Mouse (Mus musculus): Measurements from ENCODE around the gene Slc25a38. TPM values are rescaled to one million over a fixed set of nuclear protein-coding genes. Genes with fewer than 3 reads are reported as not detected.
"Not testable (repeated sequence)": the region's sequence is repeated elsewhere in the genome, so short reads cannot be mapped to it uniquely, and the experiment has no call there.

Slc25a38 gene
- polyA plus RNA-seq, 1 experiment from 2014 or later, result 40.4 TPM

DNA sequence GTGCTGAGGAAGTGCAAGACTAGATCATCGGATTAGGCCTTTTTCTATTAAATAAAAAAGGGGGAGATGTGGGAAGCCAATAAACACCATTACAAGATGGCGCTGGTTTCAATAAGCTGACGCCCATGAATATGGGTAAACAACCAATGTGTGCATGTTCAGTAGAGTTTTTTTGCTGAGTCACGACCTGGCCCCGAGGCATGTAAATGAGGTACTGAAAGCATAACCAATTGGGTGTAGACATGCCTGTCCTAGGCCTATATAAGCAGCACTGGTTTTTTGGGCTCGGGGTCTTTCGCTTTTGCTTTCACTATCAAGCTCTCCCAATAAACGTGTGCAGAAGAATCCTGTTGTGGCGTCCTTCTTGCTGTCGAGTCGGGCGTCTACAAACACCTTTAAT, 1.2 kb upstream of the Slc25a38 start:
- not testable (repeated sequence) for H3K4me1 ChIP-seq; H3K4me2 ChIP-seq (replicated peaks); H3K36me3 ChIP-seq; H3K4me3 ChIP-seq; H3K27me3 ChIP-seq; H3K9ac ChIP-seq; ATAC-seq (ENCODE audit: insufficient number of reproducible peaks, insufficient read depth, low FRiP score, low TSS enrichment); H3K27ac ChIP-seq; H3K9me3 ChIP-seq
- WGBS, result 93% methylated on average over 12 of the region's 12 CpGs

DNA sequence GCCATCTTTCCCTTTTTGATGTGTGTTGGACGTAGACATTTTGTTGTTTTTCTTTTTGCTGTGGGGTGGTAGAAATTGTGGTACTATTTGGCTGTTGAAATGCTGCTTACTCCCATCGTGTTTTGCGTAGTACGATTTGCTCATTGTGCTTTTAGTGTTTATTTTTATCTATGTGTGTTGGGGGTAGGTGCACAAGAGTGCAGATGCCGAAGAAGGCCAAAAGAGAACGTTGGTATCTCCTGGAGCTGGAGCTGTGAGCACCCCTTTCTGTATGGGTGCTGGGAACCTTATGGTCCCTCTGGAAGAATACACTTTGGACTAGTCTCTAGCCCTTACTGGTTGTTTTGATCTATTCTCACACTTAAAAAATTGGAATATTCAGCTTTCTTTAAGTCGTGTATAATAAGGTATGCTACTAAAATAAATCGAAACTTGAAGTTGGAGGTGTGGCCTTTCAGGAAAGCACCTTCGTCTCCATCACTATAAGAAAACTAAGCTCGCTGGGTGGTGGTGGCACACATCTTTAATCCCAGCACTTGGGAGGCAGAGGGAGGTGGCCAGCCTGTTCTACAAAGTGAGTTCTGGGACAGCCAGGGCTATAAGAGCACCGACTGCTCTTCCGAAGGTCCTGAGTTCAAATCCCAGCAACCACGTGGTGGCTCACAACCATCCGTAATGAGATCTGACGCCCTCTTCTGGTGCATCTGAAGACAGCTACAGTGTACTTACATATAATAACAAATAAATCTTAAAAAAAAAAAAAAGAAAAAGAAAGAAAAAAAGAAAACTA, 1.2 kb downstream of the Slc25a38 start:
- 74% methylated on average over 15 of the region's 15 CpGs for WGBS

DNA sequence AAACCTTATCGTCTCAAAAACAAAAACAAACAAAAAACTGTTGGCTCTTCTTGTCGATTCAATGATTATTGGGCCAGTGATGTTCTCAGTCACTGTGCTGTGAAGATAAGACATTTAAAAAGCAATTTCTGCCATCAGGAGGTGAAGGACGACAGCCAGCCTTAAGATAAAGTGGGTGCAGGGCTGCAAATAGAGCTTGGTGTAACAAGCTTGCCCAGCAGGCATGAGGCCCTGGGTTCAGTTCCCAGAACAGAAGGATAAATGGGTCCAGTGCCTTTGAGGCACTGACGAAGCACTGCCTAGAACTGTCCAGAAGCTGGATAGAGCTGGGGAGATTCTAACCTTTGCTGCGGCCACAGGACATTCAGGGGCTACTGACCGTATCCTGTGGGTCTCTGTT, 2.3 kb downstream of the Slc25a38 start:
- H3K4me2 ChIP-seq (replicated peaks), result no peak overlapping the region
- H3K9me3 ChIP-seq, result no peaks in the 10 kb centered on the region
- H3K27me3 ChIP-seq, result no peaks in the 10 kb centered on the region
- peaks cover 4% of the 10 kb centered on the region for H3K4me1 ChIP-seq
- H3K36me3 ChIP-seq, result peaks cover 6% of the 10 kb centered on the region; the same call in 1 of the 2 replicates
- no peak overlapping the region for H3K9ac ChIP-seq
- peak overlapping the region; percentile 30; the same call in 1 of the 2 replicates for H3K27ac ChIP-seq
- H3K4me3 ChIP-seq, result no peak overlapping the region
- 93% methylated on average over 6 of the region's 6 CpGs for WGBS
- no peak for ATAC-seq (ENCODE audit: insufficient number of reproducible peaks, insufficient read depth, low FRiP score, low TSS enrichment)

More for the DNA sequence above, 1.2 kb downstream of the Slc25a38 start:
- Histone ChIP-seq H3K4me2 (replicated peaks) (peak overlapping the region; percentile 56), H3K4me3 (peak overlapping the region; percentile 68), H3K27ac (peak overlapping the region; percentile 90), H3K27me3 (no peaks in the 10 kb centered on the region), H3K4me1 (peaks cover 4% of the 10 kb centered on the region), H3K9ac (no peak overlapping the region), H3K36me3 (no peaks in the 10 kb centered on the region), H3K9me3 (no peaks in the 10 kb centered on the region)
- ATAC-seq (ENCODE audit: insufficient number of reproducible peaks, insufficient read depth, low FRiP score, low TSS enrichment), result no peak

DNA sequence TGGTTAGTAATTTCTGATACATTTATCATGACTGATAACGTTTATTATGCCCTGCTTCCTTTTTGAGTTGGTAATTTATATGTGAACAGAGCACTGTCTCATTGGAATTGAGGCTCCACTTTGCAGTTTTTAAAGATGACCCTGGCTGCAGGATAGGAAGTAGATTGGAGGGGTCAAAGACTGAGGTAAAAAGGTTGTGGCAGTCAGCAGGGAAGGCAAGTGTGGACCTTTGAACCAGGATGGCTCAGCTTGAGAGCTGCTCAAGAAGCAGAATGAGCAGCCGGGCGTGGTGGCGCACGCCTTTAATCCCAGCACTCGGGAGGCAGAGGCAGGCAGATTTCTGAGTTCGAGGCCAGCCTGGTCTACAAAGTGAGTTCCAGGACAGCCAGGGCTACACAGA, 3.3 kb downstream of the Slc25a38 start:
- no peaks in the 10 kb centered on the region for H3K9me3 ChIP-seq
- H3K36me3 ChIP-seq, result peaks cover 16% of the 10 kb centered on the region
- H3K4me1 ChIP-seq, result peaks cover 4% of the 10 kb centered on the region
- no peak overlapping the region for H3K27ac ChIP-seq
- H3K27me3 ChIP-seq, result no peaks in the 10 kb centered on the region
- H3K4me3 ChIP-seq, result no peak overlapping the region
- H3K9ac ChIP-seq, result no peak overlapping the region
- ATAC-seq (ENCODE audit: insufficient number of reproducible peaks, insufficient read depth, low FRiP score, low TSS enrichment), result no peak
- no peak overlapping the region for H3K4me2 ChIP-seq (replicated peaks)
- WGBS, result 94% methylated on average over 7 of the region's 7 CpGs

DNA sequence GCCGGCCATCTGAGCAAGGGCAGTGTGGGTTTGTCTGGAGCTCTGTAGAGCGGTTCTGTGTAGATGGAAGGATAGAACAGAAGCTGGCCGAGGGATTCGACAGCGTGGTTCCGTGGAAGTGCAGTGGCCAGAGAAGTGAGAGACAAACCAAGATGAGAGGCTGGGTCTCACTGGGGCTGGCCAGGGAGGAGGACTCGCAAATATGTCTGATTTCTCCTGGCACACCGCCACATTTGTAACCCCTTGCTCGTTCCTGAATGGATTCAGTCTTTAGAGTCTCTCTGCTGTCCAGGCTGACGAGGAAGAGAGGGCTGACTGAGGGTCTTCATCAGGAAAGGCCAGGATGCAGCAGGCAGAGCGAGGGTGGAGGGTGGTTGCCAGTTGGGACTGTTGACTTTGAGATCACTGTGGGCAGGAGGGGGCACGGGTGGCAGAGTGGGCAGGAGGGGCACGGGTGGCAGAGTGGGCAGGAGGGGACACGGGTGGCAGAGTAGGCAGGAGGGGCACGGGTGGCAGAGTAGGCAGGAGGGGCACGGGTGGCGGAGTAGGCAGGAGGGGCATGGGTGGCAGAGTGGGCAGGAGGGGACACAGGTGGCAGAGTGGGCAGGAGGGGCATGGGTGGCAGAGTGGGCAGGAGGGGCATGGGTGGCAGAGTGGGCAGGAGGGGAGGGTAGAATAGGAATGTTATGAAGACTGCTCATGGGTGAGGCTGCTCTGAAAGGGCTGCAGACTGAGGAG, 4.0 kb downstream of the Slc25a38 start:
- ATAC-seq (ENCODE audit: insufficient number of reproducible peaks, insufficient read depth, low FRiP score, low TSS enrichment), result no peak
- Histone ChIP-seq H3K4me1 (peaks cover 4% of the 10 kb centered on the region), H3K4me3 (no peak overlapping the region), H3K4me2 (replicated peaks) (no peak overlapping the region), H3K27me3 (no peaks in the 10 kb centered on the region), H3K36me3 (peaks cover 22% of the 10 kb centered on the region), H3K27ac (no peak overlapping the region), H3K9ac (no peak overlapping the region), H3K9me3 (no peaks in the 10 kb centered on the region)
- 91% methylated on average over 17 of the region's 17 CpGs for WGBS

DNA sequence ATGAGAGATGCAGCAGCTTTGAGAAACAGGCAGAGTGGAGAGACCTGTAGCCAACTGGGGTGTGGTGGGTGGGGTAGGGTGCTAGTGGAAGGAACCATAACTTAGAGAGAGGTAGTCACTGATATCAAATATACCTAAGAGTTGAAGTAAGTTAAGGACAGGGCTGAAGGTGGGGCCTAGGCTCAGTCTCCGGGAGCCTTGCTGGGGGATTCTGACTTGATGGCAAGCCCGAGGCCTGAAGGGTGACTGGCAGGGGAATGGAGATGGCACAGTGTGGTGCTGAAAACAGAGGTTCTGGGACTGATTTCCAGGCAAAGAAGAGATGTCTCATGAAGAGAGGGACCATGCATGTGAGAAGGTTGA, 4.6 kb downstream of the Slc25a38 start:
- H3K27ac ChIP-seq, result peak overlapping the region; percentile 14; the same call in 1 of the 2 replicates
- ATAC-seq (ENCODE audit: insufficient number of reproducible peaks, insufficient read depth, low FRiP score, low TSS enrichment), result no peak
- no peak overlapping the region for H3K9ac ChIP-seq
- H3K4me2 ChIP-seq (replicated peaks), result no peak overlapping the region
- H3K9me3 ChIP-seq, result no peaks in the 10 kb centered on the region
- peaks cover 27% of the 10 kb centered on the region for H3K36me3 ChIP-seq
- H3K4me3 ChIP-seq, result no peak overlapping the region
- H3K4me1 ChIP-seq, result peaks cover 4% of the 10 kb centered on the region
- H3K27me3 ChIP-seq, result no peaks in the 10 kb centered on the region
- 86% methylated on average over 2 of the region's 2 CpGs for WGBS

DNA sequence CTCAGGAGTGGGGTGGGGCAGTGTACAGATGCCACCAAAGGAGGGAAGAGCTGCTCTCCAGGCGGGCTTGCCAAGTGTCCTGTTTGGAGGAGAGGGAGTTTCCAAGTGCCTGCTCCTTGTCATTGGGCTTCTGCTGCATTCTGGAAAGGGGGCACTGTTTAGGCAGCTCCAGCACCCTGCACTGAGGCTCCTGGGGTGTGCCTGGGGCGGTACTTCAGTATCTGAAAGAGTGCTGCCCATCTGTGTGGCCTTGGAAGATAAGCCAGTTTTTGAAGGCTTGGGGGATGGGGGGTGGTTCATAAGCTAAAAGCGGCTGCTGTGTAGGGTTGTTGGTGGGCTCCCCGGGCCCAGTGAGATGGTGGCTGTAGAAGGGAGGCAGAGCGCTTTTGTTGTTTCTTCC, 5.4 kb downstream of the Slc25a38 start:
- Histone ChIP-seq H3K4me2 (replicated peaks) (no peak overlapping the region), H3K4me3 (no peak overlapping the region), H3K36me3 (peaks cover 35% of the 10 kb centered on the region), H3K9me3 (no peaks in the 10 kb centered on the region), H3K9ac (peak overlapping the region; percentile 19; the same call in 1 of the 2 replicates), H3K4me1 (peaks cover 4% of the 10 kb centered on the region), H3K27ac (no peak overlapping the region), H3K27me3 (no peaks in the 10 kb centered on the region)
- 79% methylated on average over 5 of the region's 5 CpGs for WGBS
- ATAC-seq (ENCODE audit: insufficient number of reproducible peaks, insufficient read depth, low FRiP score, low TSS enrichment), result no peak

DNA sequence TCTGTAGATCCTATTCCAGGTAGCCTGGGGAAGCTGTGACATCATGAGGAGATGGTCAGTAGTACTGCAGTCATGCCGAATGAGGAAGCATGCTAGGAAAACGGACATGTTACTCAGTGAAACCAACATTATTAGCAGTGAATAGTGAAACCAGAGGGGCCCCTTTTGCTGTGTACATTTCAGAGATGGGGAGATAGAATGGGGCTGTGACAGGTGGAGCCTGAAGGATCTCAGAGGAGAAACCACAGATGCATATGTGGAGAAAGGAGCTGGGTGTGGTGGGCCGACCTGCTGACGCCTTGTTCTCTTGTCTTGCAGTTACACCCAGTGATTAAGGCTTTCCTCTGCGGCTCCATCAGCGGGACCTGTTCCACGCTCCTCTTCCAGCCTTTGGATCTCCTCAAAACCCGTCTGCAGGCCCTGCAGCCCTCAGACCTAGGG, 6.0 kb downstream of the Slc25a38 start:
- Histone ChIP-seq H3K27ac (no peak overlapping the region), H3K9ac (no peak overlapping the region), H3K9me3 (no peaks in the 10 kb centered on the region), H3K4me3 (no peak overlapping the region), H3K36me3 (peaks cover 41% of the 10 kb centered on the region), H3K4me1 (peaks cover 2% of the 10 kb centered on the region), H3K4me2 (replicated peaks) (no peak overlapping the region), H3K27me3 (no peaks in the 10 kb centered on the region)
- ATAC-seq (ENCODE audit: insufficient number of reproducible peaks, insufficient read depth, low FRiP score, low TSS enrichment), result no peak
- WGBS, result 85% methylated on average over 8 of the region's 8 CpGs

DNA sequence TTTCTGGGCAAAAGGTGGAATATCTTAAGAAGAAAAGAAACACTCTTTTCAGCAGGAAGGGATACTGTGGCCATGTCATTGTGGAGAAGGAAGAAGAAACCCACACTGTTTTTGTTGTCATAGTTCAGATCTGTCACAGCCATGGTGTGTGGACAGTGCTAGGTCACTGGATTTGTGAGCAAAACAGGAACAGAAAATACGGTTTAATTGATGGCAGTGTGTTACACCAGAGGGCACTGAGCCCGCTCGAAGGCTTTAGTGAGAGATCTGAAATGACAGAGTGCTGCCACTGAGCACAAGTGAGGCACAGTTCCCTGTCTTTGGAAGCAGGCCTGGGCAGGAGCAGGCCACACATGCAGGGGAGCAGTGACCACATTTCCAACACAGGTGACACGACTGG, 8.0 kb downstream of the Slc25a38 start:
- Histone ChIP-seq H3K27me3 (no peaks in the 10 kb centered on the region), H3K4me1 (no peaks in the 10 kb centered on the region), H3K9me3 (no peaks in the 10 kb centered on the region), H3K27ac (no peak overlapping the region), H3K4me2 (replicated peaks) (no peak overlapping the region), H3K9ac (no peak overlapping the region), H3K36me3 (peaks cover 53% of the 10 kb centered on the region), H3K4me3 (no peak overlapping the region)
- WGBS, result 94% methylated on average over 4 of the region's 4 CpGs
- no peak for ATAC-seq (ENCODE audit: insufficient number of reproducible peaks, insufficient read depth, low FRiP score, low TSS enrichment)

DNA sequence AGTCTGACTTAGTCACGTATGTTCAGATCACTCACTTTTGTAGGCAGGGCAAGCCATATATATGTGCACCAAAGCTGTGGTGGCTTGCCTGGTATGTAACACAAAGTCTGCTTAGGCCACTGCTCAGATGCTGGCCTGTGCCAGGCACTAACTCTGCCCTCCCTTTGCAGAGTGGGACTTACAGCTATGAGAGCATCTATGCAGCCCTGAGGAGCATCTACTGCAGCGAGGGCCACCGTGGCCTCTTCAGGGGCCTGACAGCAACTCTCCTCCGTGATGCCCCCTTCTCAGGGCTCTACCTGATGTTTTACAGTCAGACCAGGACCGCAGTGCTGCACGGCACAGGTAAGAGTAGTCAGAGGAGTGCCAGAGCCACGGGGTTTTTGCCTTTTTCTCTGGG, 10.3 kb downstream of the Slc25a38 start:
- 92% methylated on average over 7 of the region's 7 CpGs for WGBS
- ATAC-seq (ENCODE audit: insufficient number of reproducible peaks, insufficient read depth, low FRiP score, low TSS enrichment), result no peak

DNA sequence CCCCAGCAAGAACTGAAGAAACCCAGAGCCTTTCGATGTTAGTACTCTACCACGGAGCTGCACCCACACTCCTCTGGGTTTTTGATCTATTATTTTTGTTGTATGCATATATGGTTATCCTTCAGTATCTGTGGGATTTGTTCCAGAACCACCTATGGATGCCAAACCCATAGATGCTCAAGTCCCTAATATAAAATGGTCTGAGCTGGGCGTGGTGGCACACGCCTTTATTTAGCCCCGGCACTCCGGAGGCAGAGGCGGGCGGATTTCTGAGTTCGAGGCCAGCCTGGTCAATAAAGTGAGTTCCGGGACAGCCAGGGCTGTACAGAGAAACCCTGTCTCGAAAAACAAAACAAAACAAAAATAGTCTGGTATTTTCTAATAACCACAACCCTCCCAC, 16.7 kb downstream of the Slc25a38 start:
- H3K9me3 ChIP-seq, result no peaks in the 10 kb centered on the region
- no peak for ATAC-seq (ENCODE audit: insufficient number of reproducible peaks, insufficient read depth, low FRiP score, low TSS enrichment)
- H3K4me2 ChIP-seq (replicated peaks), result peak overlapping the region; percentile 52
- peaks cover 13% of the 10 kb centered on the region for H3K4me1 ChIP-seq
- WGBS, result 63% methylated on average over 11 of the region's 11 CpGs
- H3K9ac ChIP-seq, result peak overlapping the region; percentile 52
- no peaks in the 10 kb centered on the region for H3K27me3 ChIP-seq
- H3K36me3 ChIP-seq, result peaks cover 51% of the 10 kb centered on the region
- peak overlapping the region; percentile 83 for H3K27ac ChIP-seq
- peak overlapping the region; percentile 100 for H3K4me3 ChIP-seq

More for the DNA sequence above, 10.3 kb downstream of the Slc25a38 start:
- H3K27me3 ChIP-seq, result no peaks in the 10 kb centered on the region
- H3K9ac ChIP-seq, result no peak overlapping the region
- H3K36me3 ChIP-seq, result peaks cover 65% of the 10 kb centered on the region
- H3K4me2 ChIP-seq (replicated peaks), result no peak overlapping the region
- no peaks in the 10 kb centered on the region for H3K9me3 ChIP-seq
- no peak overlapping the region for H3K4me3 ChIP-seq
- H3K4me1 ChIP-seq, result no peaks in the 10 kb centered on the region
- H3K27ac ChIP-seq, result no peak overlapping the region

Data from embryonic facial prominence, embryonic 12.5 days (tissue).